Mouse (Mus musculus) hindbrain, postnatal 0 days (tissue): ENCODE data around the gene Dvl1. TPM values are rescaled to one million over a fixed set of nuclear protein-coding genes. Genes with fewer than 3 reads are reported as not detected.

Experiments
- ATAC-seq: fragments of 200-750 bp; cut with Nextera tagmentation; 2 replicates; pipeline ENCODE4 v1.8.0; 2017; ENCODE audit warnings: mild to moderate bottlenecking, moderate TSS enrichment, moderate library complexity
- DNase-seq: peaks from one replicate; pipeline ENCODE4 v3.0.0-alpha.2; 2015; ENCODE audit warnings: low spot score
- H3K27ac ChIP-seq: fragments of 300-500 bp; sonication (generic); 2 replicates; pipeline ENCODE4 v1.5.1; 2014; ENCODE audit warnings: mild to moderate bottlenecking
- H3K27me3 ChIP-seq: fragments of 300-500 bp; sonication (generic); 2 replicates; pipeline ENCODE4 v1.6.1; 2014; ENCODE audit warnings: low read length, mixed read lengths; ENCODE audit not compliant: insufficient read depth
- H3K36me3 ChIP-seq: fragments of 300-500 bp; sonication (generic); 2 replicates; pipeline ENCODE4 v1.6.1; 2014; ENCODE audit warnings: low read length, mixed read lengths; ENCODE audit not compliant: insufficient read depth
- H3K4me1 ChIP-seq: fragments of 300-500 bp; sonication (generic); 2 replicates; pipeline ENCODE4 v1.6.1; 2014; ENCODE audit warnings: antibody characterized with exemption, low read length, mixed read lengths; ENCODE audit not compliant: insufficient read depth
- H3K4me2 ChIP-seq: fragments of 300-500 bp; sonication (generic); 2 replicates; pipeline ENCODE4 v1.6.1; 2014; ENCODE audit warnings: low read depth, mild to moderate bottlenecking, low read length, moderate library complexity, mixed read lengths
- H3K4me3 ChIP-seq: fragments of 300-500 bp; sonication (generic); 2 replicates; pipeline ENCODE4 v1.5.1; 2014; ENCODE audit warnings: low read length
- H3K9ac ChIP-seq: fragments of 300-500 bp; sonication (generic); replicated peaks from 2 replicates; pipeline ENCODE4 v1.6.1; 2014; ENCODE audit warnings: mild to moderate bottlenecking, low read length, moderate library complexity, mixed read lengths
- H3K9me3 ChIP-seq: fragments of 300-500 bp; sonication (generic); 2 replicates; pipeline ENCODE4 v1.6.1; 2016; ENCODE audit warnings: low read length, mixed read lengths
- CTCF ChIP-seq: IDR thresholded peaks from 2 replicates; pipeline ENCODE4 v1.5.1; 2016; ENCODE audit warnings: antibody characterized with exemption, control low read depth, low read depth
- WGBS: fragments of 180-500 bp; shearing (Covaris S2); extraction: QIAGEN DNeasy Blood & Tissue Kit; methylation state at CpG from one replicate; pipeline ENCODE4 v1.1.7; 2014; 5-methylcytosine and 5-hydroxymethylcytosine counted together
- polyA plus RNA-seq: library from polyadenylated mRNA; unstranded; fragments of >200 nt; fragmentation: Nextera tagmentation; extraction: Ambion mirVana; gene quantifications from 2 replicates; pipeline ENCODE4 v1.2.1, GENCODE M21; 2015
- total RNA-seq: library from RNA; depleted of rRNA; stranded (reverse); fragments of >200 nt; gene quantifications from 2 replicates; pipeline ENCODE4 v1.2.3, GENCODE M21; 2014; rRNA removed

The Dvl1 gene
- total and polyA plus RNA-seq, 2 experiments from 2014 or later = 16.4 to 166 TPM

DNA sequence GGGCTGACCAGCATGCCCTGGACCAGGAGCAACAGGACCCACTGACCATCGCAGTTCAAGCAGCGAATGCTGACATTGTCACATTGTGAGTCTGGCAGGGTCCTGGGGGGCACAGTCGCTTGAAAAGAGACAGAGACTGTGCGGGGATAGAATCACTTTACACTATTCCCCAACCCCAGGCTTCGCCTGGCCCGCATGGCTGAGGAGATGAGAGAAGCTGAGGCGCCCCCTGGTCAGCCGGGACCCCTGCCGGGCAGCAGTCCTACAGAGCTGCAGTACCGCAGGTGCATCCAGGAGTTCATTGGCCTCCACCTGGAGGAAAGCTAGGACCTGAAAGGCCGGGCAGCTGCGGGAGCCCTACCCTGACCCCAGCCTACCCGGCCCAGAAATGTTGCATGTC is 58.4 kb downstream of the Dvl1 start:
- H3K4me3 ChIP-seq = no peak overlapping the region
- no peak for ATAC-seq
- H3K27ac ChIP-seq = no peak overlapping the region
- peaks cover 62% of the 10 kb centered on the region for H3K36me3 ChIP-seq
- no peak for DNase-seq
- no peaks in the 10 kb centered on the region for H3K27me3 ChIP-seq
- no peak for TF ChIP-seq CTCF
- no peak overlapping the region for H3K9ac ChIP-seq
- no peaks in the 10 kb centered on the region for H3K4me1 ChIP-seq
- no peak overlapping the region for H3K4me2 ChIP-seq
- 87% methylated on average over 13 of the region's 13 CpGs for WGBS
- H3K9me3 ChIP-seq = no peaks in the 10 kb centered on the region

DNA sequence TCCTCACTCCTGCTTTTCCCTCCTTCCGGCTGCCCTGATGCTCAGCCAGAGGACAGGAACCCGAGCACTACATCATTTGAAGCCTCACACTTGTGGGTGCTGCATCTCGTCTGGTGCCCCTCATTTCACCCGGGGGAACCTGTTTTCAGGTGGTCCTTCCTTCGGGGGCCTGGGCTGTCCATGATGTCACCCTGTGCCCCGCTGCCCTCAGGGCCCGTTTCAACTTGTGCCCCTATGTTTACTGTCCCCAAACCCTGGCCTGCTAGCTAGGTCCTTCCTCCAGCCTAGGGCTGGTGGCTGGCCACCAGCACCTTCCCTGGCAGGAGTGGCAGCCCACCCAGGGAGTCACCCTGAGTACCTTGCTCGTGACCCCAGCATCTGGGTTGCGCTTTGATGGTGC is 58.9 kb downstream of the Dvl1 start:
- Histone ChIP-seq H3K27me3 (no peaks in the 10 kb centered on the region), H3K4me1 (no peaks in the 10 kb centered on the region), H3K4me2 (no peak overlapping the region), H3K9me3 (no peaks in the 10 kb centered on the region), H3K4me3 (no peak overlapping the region), H3K36me3 (peaks cover 57% of the 10 kb centered on the region), H3K27ac (no peak overlapping the region), H3K9ac (no peak overlapping the region)
- no peak for TF ChIP-seq CTCF
- ATAC-seq (no peak), DNase-seq (no peak)
- WGBS = 86% methylated on average over 9 of the region's 9 CpGs

DNA sequence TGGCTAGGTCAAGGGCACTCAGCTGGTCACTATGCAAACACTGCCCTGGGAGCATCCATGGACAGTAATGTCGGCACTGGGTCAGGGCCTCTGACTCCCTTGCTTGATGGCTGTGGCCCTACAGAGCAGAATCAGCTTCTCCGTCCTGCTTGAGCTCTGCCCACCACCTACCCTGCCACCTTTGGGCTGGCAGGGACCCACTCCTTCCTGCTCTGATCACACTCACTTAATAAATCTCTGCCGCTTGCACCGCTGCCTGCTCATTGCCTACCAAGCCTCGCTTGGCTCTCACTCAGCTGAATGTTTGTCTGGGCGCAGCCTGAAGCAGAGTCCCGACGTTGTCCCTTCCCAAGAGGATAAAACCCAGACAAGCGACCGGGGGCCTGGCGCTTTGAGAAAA is 59.8 kb downstream of the Dvl1 start:
- H3K36me3 ChIP-seq = peaks cover 48% of the 10 kb centered on the region
- WGBS = 84% methylated on average over 11 of the region's 11 CpGs
- H3K27ac ChIP-seq = no peak overlapping the region
- H3K27me3 ChIP-seq = no peaks in the 10 kb centered on the region
- H3K4me2 ChIP-seq = no peak overlapping the region
- TF ChIP-seq CTCF = no peak
- H3K9ac ChIP-seq = no peak overlapping the region
- no peaks in the 10 kb centered on the region for H3K4me1 ChIP-seq
- no peak overlapping the region for H3K4me3 ChIP-seq
- DNase-seq (no peak), ATAC-seq (no peak)
- H3K9me3 ChIP-seq = no peaks in the 10 kb centered on the region

DNA sequence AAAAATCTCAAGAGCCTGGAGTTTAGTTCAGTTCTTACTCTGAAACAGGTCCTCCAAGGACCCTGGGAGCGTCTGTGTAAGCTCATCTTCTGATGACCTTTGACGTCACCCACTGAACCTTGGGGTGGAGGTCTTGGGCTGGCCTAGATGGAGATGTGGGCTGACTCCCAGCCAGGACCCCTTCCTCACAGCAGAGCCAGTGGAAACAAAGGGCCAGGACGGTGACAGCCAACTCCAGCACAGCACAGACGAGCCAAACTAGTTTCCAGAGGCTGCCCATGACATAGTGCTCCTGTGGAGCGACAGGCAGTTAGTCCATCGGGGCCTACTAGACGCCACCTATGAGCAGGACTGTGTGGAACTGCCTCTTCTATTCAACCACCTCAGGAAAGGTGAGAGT is 61.1 kb downstream of the Dvl1 start:
- no peak for ATAC-seq
- WGBS = 70% methylated on average over 7 of the region's 7 CpGs
- Histone ChIP-seq H3K27me3 (no peaks in the 10 kb centered on the region), H3K36me3 (peaks cover 35% of the 10 kb centered on the region), H3K9me3 (no peaks in the 10 kb centered on the region), H3K4me1 (no peaks in the 10 kb centered on the region), H3K4me2 (no peak overlapping the region), H3K4me3 (no peak overlapping the region), H3K27ac (no peak overlapping the region), H3K9ac (no peak overlapping the region)
- TF ChIP-seq CTCF = no peak
- no peak for DNase-seq

DNA sequence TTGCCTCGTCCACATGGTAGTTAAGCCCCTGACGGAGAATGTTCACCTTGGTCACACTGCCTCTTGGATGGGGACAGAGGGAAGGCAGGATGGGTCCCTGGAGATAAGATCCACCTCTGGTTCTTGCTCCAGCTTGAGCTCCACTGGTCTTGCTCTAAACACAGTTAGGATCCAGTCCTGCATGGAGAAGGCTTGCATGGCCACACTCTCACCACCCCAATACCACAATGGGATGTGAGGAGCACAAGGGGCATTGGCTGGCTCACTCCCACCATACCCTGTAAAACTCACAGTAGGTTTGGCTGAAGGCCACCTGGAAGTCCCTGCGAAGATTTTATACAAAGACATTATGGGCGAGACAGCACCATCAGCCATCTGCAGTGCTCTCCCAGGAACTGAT is 61.5 kb downstream of the Dvl1 start:
- peaks cover 31% of the 10 kb centered on the region for H3K36me3 ChIP-seq
- TF ChIP-seq CTCF = no peak
- no peak overlapping the region for H3K4me3 ChIP-seq
- no peak overlapping the region for H3K4me2 ChIP-seq
- 87% methylated on average over 4 of the region's 4 CpGs for WGBS
- DNase-seq (no peak), ATAC-seq (no peak)
- no peaks in the 10 kb centered on the region for H3K4me1 ChIP-seq
- no peak overlapping the region for H3K27ac ChIP-seq
- no peaks in the 10 kb centered on the region for H3K27me3 ChIP-seq
- no peak overlapping the region for H3K9ac ChIP-seq
- no peaks in the 10 kb centered on the region for H3K9me3 ChIP-seq

Other genes with a start within 250 kb of the Dvl1 start
- gene Slc35e2, start 246.0 kb upstream of the Dvl1 start, total RNA-seq = 72.0 and 77.2 TPM in 2 replicates
- 11.1 and 13.2 TPM in 2 replicates for gene Slc35e2, start 246.0 kb upstream of the Dvl1 start, polyA plus RNA-seq
- gene Cdk11b, start 222.5 kb upstream of the Dvl1 start, total RNA-seq = 16.5 and 21.4 TPM in 2 replicates
- 65.5 and 74.3 TPM in 2 replicates for gene Cdk11b, start 222.5 kb upstream of the Dvl1 start, polyA plus RNA-seq
- gene Gm10563, start 202.0 kb upstream of the Dvl1 start, total RNA-seq = not detected in 2 replicates
- not detected in 2 replicates for gene Gm10563, start 202.0 kb upstream of the Dvl1 start, polyA plus RNA-seq
- 6.1 and 13.5 TPM in 2 replicates for gene Mmp23, start 194.0 kb upstream of the Dvl1 start, total RNA-seq
- 4.2 and 5.7 TPM in 2 replicates for gene Mmp23, start 194.0 kb upstream of the Dvl1 start, polyA plus RNA-seq
- gene Mib2, start 178.2 kb upstream of the Dvl1 start, total RNA-seq = 109 and 127 TPM in 2 replicates
- gene Mib2, start 178.2 kb upstream of the Dvl1 start, polyA plus RNA-seq = 40.6 and 44.1 TPM in 2 replicates
- gene Fndc10, start 153.1 kb upstream of the Dvl1 start, total RNA-seq = 50.5 and 52.0 TPM in 2 replicates
- 26.0 and 26.5 TPM in 2 replicates for gene Fndc10, start 153.1 kb upstream of the Dvl1 start, polyA plus RNA-seq
- gene Ssu72, start 142.6 kb upstream of the Dvl1 start, total RNA-seq = 110 and 117 TPM in 2 replicates
- gene Ssu72, start 142.6 kb upstream of the Dvl1 start, polyA plus RNA-seq = 165 and 169 TPM in 2 replicates
- gene Tmem240, start 112.6 kb upstream of the Dvl1 start, total RNA-seq = 73.3 and 82.2 TPM in 2 replicates
- 31.0 and 33.6 TPM in 2 replicates for gene Tmem240, start 112.6 kb upstream of the Dvl1 start, polyA plus RNA-seq
- 65.7 and 83.4 TPM in 2 replicates for gene Atad3a, start 86.3 kb upstream of the Dvl1 start, total RNA-seq
- gene Atad3a, start 86.3 kb upstream of the Dvl1 start, polyA plus RNA-seq = 68.8 and 72.2 TPM in 2 replicates
- gene Vwa1, start 72.7 kb upstream of the Dvl1 start, total RNA-seq = 43.3 and 55.5 TPM in 2 replicates
- gene Vwa1, start 72.7 kb upstream of the Dvl1 start, polyA plus RNA-seq = 27.8 and 29.4 TPM in 2 replicates
- gene Tmem88b, start 61.5 kb upstream of the Dvl1 start, total RNA-seq = 0.86 and 2.3 TPM in 2 replicates
- 1.0 and 1.2 TPM in 2 replicates for gene Tmem88b, start 61.5 kb upstream of the Dvl1 start, polyA plus RNA-seq
- gene Ankrd65, start 57.0 kb upstream of the Dvl1 start, total RNA-seq = not detected in 2 replicates
- gene Ankrd65, start 57.0 kb upstream of the Dvl1 start, polyA plus RNA-seq = not detected in 2 replicates
- 75.4 and 87.5 TPM in 2 replicates for gene Mrpl20, start 44.5 kb upstream of the Dvl1 start, total RNA-seq
- 303 and 310 TPM in 2 replicates for gene Mrpl20, start 44.5 kb upstream of the Dvl1 start, polyA plus RNA-seq
- 57.6 and 80.2 TPM in 2 replicates for gene Ccnl2, start 34.9 kb upstream of the Dvl1 start, total RNA-seq
- 82.6 and 90.6 TPM in 2 replicates for gene Ccnl2, start 34.9 kb upstream of the Dvl1 start, polyA plus RNA-seq
- 110 and 143 TPM in 2 replicates for gene Aurkaip1, start 16.1 kb upstream of the Dvl1 start, total RNA-seq
- gene Aurkaip1, start 16.1 kb upstream of the Dvl1 start, polyA plus RNA-seq = 162 and 175 TPM in 2 replicates
- gene Mxra8, start 7.7 kb upstream of the Dvl1 start, total RNA-seq = 45.8 and 58.9 TPM in 2 replicates
- gene Mxra8, start 7.7 kb upstream of the Dvl1 start, polyA plus RNA-seq = 39.4 and 41.6 TPM in 2 replicates
- 0.04 and 1.5 TPM in 2 replicates for gene Tas1r3, start 16.0 kb downstream of the Dvl1 start, total RNA-seq
- 0.13 and 0.23 TPM in 2 replicates for gene Tas1r3, start 16.0 kb downstream of the Dvl1 start, polyA plus RNA-seq
- 31.3 and 41.8 TPM in 2 replicates for gene Cptp, start 22.0 kb downstream of the Dvl1 start, total RNA-seq
- gene Cptp, start 22.0 kb downstream of the Dvl1 start, polyA plus RNA-seq = 26.8 and 27.9 TPM in 2 replicates
- 51.3 and 52.1 TPM in 2 replicates for gene Ints11, start 22.1 kb downstream of the Dvl1 start, total RNA-seq
- 49.9 and 52.4 TPM in 2 replicates for gene Ints11, start 22.1 kb downstream of the Dvl1 start, polyA plus RNA-seq
- 73.6 and 109 TPM in 2 replicates for gene Pusl1, start 44.4 kb downstream of the Dvl1 start, total RNA-seq
- 58.8 and 59.6 TPM in 2 replicates for gene Pusl1, start 44.4 kb downstream of the Dvl1 start, polyA plus RNA-seq
- 69.5 and 93.5 TPM in 2 replicates for gene Acap3, start 44.4 kb downstream of the Dvl1 start, total RNA-seq
- gene Acap3, start 44.4 kb downstream of the Dvl1 start, polyA plus RNA-seq = 52.2 and 56.4 TPM in 2 replicates
- 47.5 and 50.8 TPM in 2 replicates for gene Ube2j2, start 96.4 kb downstream of the Dvl1 start, total RNA-seq
- 119 and 126 TPM in 2 replicates for gene Ube2j2, start 96.4 kb downstream of the Dvl1 start, polyA plus RNA-seq
- 26.6 and 35.2 TPM in 2 replicates for gene C1qtnf12, start 114.9 kb downstream of the Dvl1 start, total RNA-seq
- gene C1qtnf12, start 114.9 kb downstream of the Dvl1 start, polyA plus RNA-seq = 21.8 and 22.8 TPM in 2 replicates
- gene B3galt6, start 145.2 kb downstream of the Dvl1 start, total RNA-seq = 48.8 and 56.8 TPM in 2 replicates
- gene B3galt6, start 145.2 kb downstream of the Dvl1 start, polyA plus RNA-seq = 26.1 and 26.2 TPM in 2 replicates
- gene Sdf4, start 145.5 kb downstream of the Dvl1 start, total RNA-seq = 100 and 121 TPM in 2 replicates
- 122 and 127 TPM in 2 replicates for gene Sdf4, start 145.5 kb downstream of the Dvl1 start, polyA plus RNA-seq
- gene Tnfrsf4, start 166.4 kb downstream of the Dvl1 start, total RNA-seq = 2.6 TPM in 1 of 2 replicates, not detected in the other
- gene Tnfrsf4, start 166.4 kb downstream of the Dvl1 start, polyA plus RNA-seq = 0.47 and 0.49 TPM in 2 replicates
- gene Tnfrsf18, start 178.8 kb downstream of the Dvl1 start, total RNA-seq = 0.16 TPM in 1 of 2 replicates, not detected in the other
- gene Tnfrsf18, start 178.8 kb downstream of the Dvl1 start, polyA plus RNA-seq = 1.4 and 1.6 TPM in 2 replicates
- gene Ttll10, start 212.0 kb downstream of the Dvl1 start, total RNA-seq = 0.26 TPM in 1 of 2 replicates, not detected in the other
- gene Ttll10, start 212.0 kb downstream of the Dvl1 start, polyA plus RNA-seq = 0.08 TPM in 1 of 2 replicates, not detected in the other